Mouse (Mus musculus): Measurements from ENCODE around the gene Cby1. TPM values are rescaled to one million over a fixed set of nuclear protein-coding genes. Genes with fewer than 3 reads are reported as not detected.

Gene Cby1
- polyA plus RNA-seq, 1 experiment = 3.9 TPM

- Histone ChIP-seq H3K27me3 (ENCODE audit: control insufficient read depth, insufficient read depth, low read length) (no peaks in the 10 kb centered on the region), H3K4me3 (ENCODE audit: extremely low read depth, insufficient read depth, insufficient read length) (no peak overlapping the region), H3K27ac (ENCODE audit: insufficient read depth, low read length) (no peak overlapping the region), H3K4me1 (ENCODE audit: control insufficient read depth, insufficient read depth, insufficient read length) (peaks cover 9% of the 10 kb centered on the region; the same call in 1 of the 2 replicates), H3K36me3 (ENCODE audit: control insufficient read depth, insufficient read depth, low read length) (peaks cover 6% of the 10 kb centered on the region)
- WGBS = 89% methylated on average over 6 of the region's 6 CpGs
- DNase-seq (ENCODE audit: low read depth in 1 of 2, low spot score in 2 of 2) = no peak
- TF ChIP-seq CTCF (IDR thresholded peaks at IDR 0.05; ENCODE audit: extremely low read depth, insufficient read depth, insufficient read length, insufficient replicate concordance) = no peak
Observed at GRCm38 (mm10) chr15:79697011-79697410, 38.0 kb downstream of the Cby1 start.

DNA sequence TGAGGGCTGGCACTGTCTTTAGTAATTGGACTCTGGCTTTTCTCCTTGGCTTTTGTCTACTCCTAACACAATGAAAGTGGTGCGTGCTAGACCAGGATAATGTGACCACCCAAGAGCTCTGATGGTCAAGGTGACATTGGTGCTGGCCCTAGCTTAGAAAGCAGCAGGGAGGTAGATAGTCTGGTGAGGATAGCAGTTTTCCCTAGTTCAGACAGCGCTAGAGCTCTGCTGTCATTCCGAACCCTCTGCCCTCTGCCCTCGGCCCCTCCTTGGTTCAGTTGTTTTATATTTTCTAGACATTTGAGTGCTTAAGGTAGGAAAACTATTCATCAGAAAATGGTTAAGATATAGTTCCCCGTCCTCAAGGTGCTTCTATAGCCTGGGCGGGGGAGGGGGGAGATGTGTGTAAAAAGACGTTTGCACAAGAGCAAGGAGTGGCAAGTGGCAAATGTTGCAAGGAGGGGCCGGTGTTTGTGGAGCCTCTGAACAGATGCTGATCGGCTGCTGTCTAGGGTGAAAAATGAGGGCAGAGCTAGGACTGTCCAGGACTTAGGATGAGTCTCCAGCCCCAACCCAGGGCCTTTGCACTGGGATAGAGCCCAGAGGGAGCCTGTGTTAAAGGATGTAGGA, 38.7 kb downstream of the Cby1 start:
- no peaks in the 10 kb centered on the region for H3K27me3 ChIP-seq (ENCODE audit: control insufficient read depth, insufficient read depth, low read length)
- H3K36me3 ChIP-seq (ENCODE audit: control insufficient read depth, insufficient read depth, low read length) = peaks cover 6% of the 10 kb centered on the region
- DNase-seq (ENCODE audit: low read depth in 1 of 2, low spot score in 2 of 2) = no peak
- H3K4me1 ChIP-seq (ENCODE audit: control insufficient read depth, insufficient read depth, insufficient read length) = peaks cover 9% of the 10 kb centered on the region; the same call in 1 of the 2 replicates
- WGBS = 88% methylated on average over 9 of the region's 9 CpGs
- H3K4me3 ChIP-seq (ENCODE audit: extremely low read depth, insufficient read depth, insufficient read length) = no peak overlapping the region
- no peak for TF ChIP-seq POLR2A (IDR thresholded peaks at IDR 0.05; ENCODE audit: low read depth, low read length)
- TF ChIP-seq CTCF (IDR thresholded peaks at IDR 0.05; ENCODE audit: extremely low read depth, insufficient read depth, insufficient read length, insufficient replicate concordance) = no peak
- H3K27ac ChIP-seq (ENCODE audit: insufficient read depth, low read length) = no peak overlapping the region

GRCm38 (mm10) chr15:79706603-79707214, 47.7 kb downstream of the Cby1 start:
- WGBS = 90% methylated on average over 17 of the region's 17 CpGs
- Histone ChIP-seq H3K27ac (ENCODE audit: insufficient read depth, low read length) (no peak overlapping the region), H3K36me3 (ENCODE audit: control insufficient read depth, insufficient read depth, low read length) (peaks cover 29% of the 10 kb centered on the region), H3K27me3 (ENCODE audit: control insufficient read depth, insufficient read depth, low read length) (no peaks in the 10 kb centered on the region), H3K4me3 (ENCODE audit: extremely low read depth, insufficient read depth, insufficient read length) (no peak overlapping the region), H3K4me1 (ENCODE audit: control insufficient read depth, insufficient read depth, insufficient read length) (no peaks in the 10 kb centered on the region)
- DNase-seq (ENCODE audit: low read depth in 1 of 2, low spot score in 2 of 2) = no peak
- TF ChIP-seq CTCF (IDR thresholded peaks at IDR 0.05; ENCODE audit: extremely low read depth, insufficient read depth, insufficient read length, insufficient replicate concordance) (no peak), POLR2A (IDR thresholded peaks at IDR 0.05; ENCODE audit: low read depth, low read length) (no peak)

GRCm38 (mm10) chr15:79708229-79708822, 49.3 kb downstream of the Cby1 start:
- no peak overlapping the region for H3K27ac ChIP-seq (ENCODE audit: insufficient read depth, low read length)
- H3K36me3 ChIP-seq (ENCODE audit: control insufficient read depth, insufficient read depth, low read length) = peaks cover 40% of the 10 kb centered on the region
- 90% methylated on average over 5 of the region's 5 CpGs for WGBS
- no peaks in the 10 kb centered on the region for H3K4me1 ChIP-seq (ENCODE audit: control insufficient read depth, insufficient read depth, insufficient read length)
- H3K4me3 ChIP-seq (ENCODE audit: extremely low read depth, insufficient read depth, insufficient read length) = no peak overlapping the region
- TF ChIP-seq POLR2A (IDR thresholded peaks at IDR 0.05; ENCODE audit: low read depth, low read length) (no peak), CTCF (IDR thresholded peaks at IDR 0.05; ENCODE audit: extremely low read depth, insufficient read depth, insufficient read length, insufficient replicate concordance) (no peak)
- no peaks in the 10 kb centered on the region for H3K27me3 ChIP-seq (ENCODE audit: control insufficient read depth, insufficient read depth, low read length)
- DNase-seq (ENCODE audit: low read depth in 1 of 2, low spot score in 2 of 2) = no peak

DNA sequence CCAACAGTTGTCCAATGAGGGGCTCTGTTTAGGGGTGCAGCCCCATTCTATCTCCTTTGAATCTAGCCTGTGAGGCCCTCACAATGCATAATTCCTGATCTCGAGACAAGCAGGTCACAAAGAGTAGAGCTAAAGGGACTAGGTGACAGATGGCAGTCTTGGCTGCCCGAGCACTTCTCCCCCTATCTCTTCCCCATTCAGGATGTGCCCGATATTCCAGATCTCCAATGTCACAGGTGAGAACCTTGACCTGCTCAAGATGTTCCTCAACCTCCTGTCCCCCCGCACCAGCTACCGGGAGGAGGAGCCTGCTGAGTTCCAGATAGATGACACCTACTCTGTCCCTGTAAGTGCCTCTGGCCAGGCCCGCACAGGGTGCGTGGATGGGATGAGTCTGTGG, 56.6 kb downstream of the Cby1 start:
- DNase-seq (ENCODE audit: low read depth in 1 of 2, low spot score in 2 of 2) = no peak
- Histone ChIP-seq H3K27me3 (ENCODE audit: control insufficient read depth, insufficient read depth, low read length) (no peaks in the 10 kb centered on the region), H3K27ac (ENCODE audit: insufficient read depth, low read length) (no peak overlapping the region), H3K4me1 (ENCODE audit: control insufficient read depth, insufficient read depth, insufficient read length) (no peaks in the 10 kb centered on the region), H3K4me3 (ENCODE audit: extremely low read depth, insufficient read depth, insufficient read length) (no peak overlapping the region), H3K36me3 (ENCODE audit: control insufficient read depth, insufficient read depth, low read length) (peaks cover 65% of the 10 kb centered on the region)
- TF ChIP-seq POLR2A (IDR thresholded peaks at IDR 0.05; ENCODE audit: low read depth, low read length) (no peak), CTCF (IDR thresholded peaks at IDR 0.05; ENCODE audit: extremely low read depth, insufficient read depth, insufficient read length, insufficient replicate concordance) (no peak)
- WGBS = 94% methylated on average over 7 of the region's 7 CpGs

GRCm38 (mm10) chr15:79716710-79717109, 57.7 kb downstream of the Cby1 start:
- H3K36me3 ChIP-seq (ENCODE audit: control insufficient read depth, insufficient read depth, low read length) = peaks cover 62% of the 10 kb centered on the region

More at GRCm38 (mm10) chr15:79716710-79717109, 57.7 kb downstream of the Cby1 start:
- no peak for DNase-seq (ENCODE audit: low read depth in 1 of 2, low spot score in 2 of 2)
- H3K4me3 ChIP-seq (ENCODE audit: extremely low read depth, insufficient read depth, insufficient read length) = no peak overlapping the region
- TF ChIP-seq CTCF (IDR thresholded peaks at IDR 0.05; ENCODE audit: extremely low read depth, insufficient read depth, insufficient read length, insufficient replicate concordance) = no peak
- TF ChIP-seq POLR2A (IDR thresholded peaks at IDR 0.05; ENCODE audit: low read depth, low read length) = no peak
- H3K27ac ChIP-seq (ENCODE audit: insufficient read depth, low read length) = no peak overlapping the region
- no peaks in the 10 kb centered on the region for H3K4me1 ChIP-seq (ENCODE audit: control insufficient read depth, insufficient read depth, insufficient read length)
- H3K27me3 ChIP-seq (ENCODE audit: control insufficient read depth, insufficient read depth, low read length) = no peaks in the 10 kb centered on the region
- whole genome bisulfite sequencing = 97% methylated on average over 6 of the region's 6 CpGs

Other genes with a start within 250 kb of the Cby1 start
- 26.3 and 31.3 TPM in 2 replicates for gene Csnk1e, start 203.6 kb upstream of the Cby1 start, polyA plus RNA-seq (2012; rRNA removed)
- not detected in 2 replicates for gene Kcnj4, start 154.0 kb upstream of the Cby1 start, polyA plus RNA-seq (2012; rRNA removed)
- gene Kdelr3, start 142.8 kb upstream of the Cby1 start, polyA plus RNA-seq (2012; rRNA removed) = 1.8 and 2.3 TPM in 2 replicates
- gene Ddx17, start 112.5 kb upstream of the Cby1 start, polyA plus RNA-seq (2012; rRNA removed) = 158 and 200 TPM in 2 replicates
- gene Dmc1, start 54.1 kb upstream of the Cby1 start, polyA plus RNA-seq (2012; rRNA removed) = 0.07 and 0.13 TPM in 2 replicates
- gene Fam227a, start 243 bp upstream of the Cby1 start, polyA plus RNA-seq (2012; rRNA removed) = 0.28 and 0.41 TPM in 2 replicates
- 18.7 and 19.5 TPM in 2 replicates for gene Tomm22, start 11.7 kb downstream of the Cby1 start, polyA plus RNA-seq (2012; rRNA removed)
- 11.5 and 16.3 TPM in 2 replicates for gene Josd1, start 28.7 kb downstream of the Cby1 start, polyA plus RNA-seq (2012; rRNA removed)
- gene Gtpbp1, start 31.6 kb downstream of the Cby1 start, polyA plus RNA-seq (2012; rRNA removed) = 40.3 and 50.4 TPM in 2 replicates
- gene Sun2, start 83.3 kb downstream of the Cby1 start, polyA plus RNA-seq (2012; rRNA removed) = 101 and 116 TPM in 2 replicates
- 18.1 and 21.3 TPM in 2 replicates for gene Dnal4, start 118.7 kb downstream of the Cby1 start, polyA plus RNA-seq (2012; rRNA removed)
- gene Nptxr, start 145.6 kb downstream of the Cby1 start, polyA plus RNA-seq (2012; rRNA removed) = 1.3 and 1.7 TPM in 2 replicates
- gene Npcd, start 175.0 kb downstream of the Cby1 start, polyA plus RNA-seq (2012; rRNA removed) = 0.13 and 0.68 TPM in 2 replicates
- 24.4 and 33.6 TPM in 2 replicates for gene Cbx6, start 175.5 kb downstream of the Cby1 start, polyA plus RNA-seq (2012; rRNA removed)
- 99.9 and 104 TPM in 2 replicates for gene Apobec3, start 232.5 kb downstream of the Cby1 start, polyA plus RNA-seq (2012; rRNA removed)

Measured in spleen, adult 2 months (tissue).